Mouse (Mus musculus): Measurements from ENCODE around the gene Srebf1. TPM values are rescaled to one million over a fixed set of nuclear protein-coding genes. Genes with fewer than 3 reads are reported as not detected.

The Srebf1 gene
- 70.9 and 72.6 TPM in 2 replicates for polyA plus RNA-seq (2014; fragmentation: Nextera tagmentation; extraction: Ambion mirVana)

DNA sequence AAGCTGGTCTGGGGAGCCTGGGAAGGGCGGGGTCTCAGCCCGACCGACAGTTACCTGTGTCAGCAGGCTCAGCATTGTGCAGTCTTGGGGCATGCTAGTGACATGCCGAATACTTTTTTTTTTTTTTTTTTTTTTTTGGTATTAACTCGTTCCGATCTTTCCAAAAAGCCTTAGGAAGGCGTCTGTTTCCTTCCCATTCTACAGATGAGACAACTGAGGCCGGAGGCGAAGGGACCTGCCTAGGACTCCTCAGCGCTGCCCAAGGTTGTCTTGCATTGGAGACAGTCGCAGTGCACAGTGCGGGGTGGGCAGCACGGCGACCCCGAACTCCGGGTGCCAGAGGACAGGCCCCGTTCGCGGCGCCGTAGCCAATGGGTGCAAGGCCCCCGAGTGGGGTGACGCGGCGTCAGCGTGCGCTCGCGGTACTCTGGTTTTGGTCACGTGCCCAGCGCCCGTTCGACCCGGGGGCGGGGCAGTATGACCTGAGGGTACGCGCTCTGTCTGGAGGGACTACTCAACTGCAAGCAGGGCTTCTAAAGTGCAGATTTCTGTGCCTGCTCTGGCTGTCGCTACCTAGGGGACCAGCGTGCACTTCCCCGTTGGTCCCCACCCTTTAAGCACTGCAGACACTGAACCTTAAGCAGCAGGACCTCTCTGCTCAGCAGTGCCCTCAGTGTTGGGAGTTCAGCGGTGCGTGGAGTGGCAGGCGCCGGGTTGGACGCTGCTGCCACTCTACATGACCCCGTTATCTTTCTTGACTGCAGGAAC lies at the start of gene Srebf1:
TSS of gene Srebf1 (minus strand) at position 113 of the 768 bp plus-strand sequence.
- no peaks in the 10 kb centered on the region for H3K27me3 ChIP-seq (ENCODE audit: control insufficient read depth, insufficient read depth, low read length)
- peaks cover 20% of the 10 kb centered on the region for H3K4me1 ChIP-seq (ENCODE audit: control insufficient read depth, insufficient read depth, low read length)
- no peaks in the 10 kb centered on the region for H3K9me3 ChIP-seq (ENCODE audit: control insufficient read depth, low read depth, low read length)
- ATAC-seq (ENCODE audit: insufficient number of reproducible peaks, insufficient read depth, low FRiP score, low read depth): peak; percentile 48
- WGBS: 5% methylated on average over 46 of the region's 46 CpGs
- no peaks in the 10 kb centered on the region for H3K36me3 ChIP-seq (ENCODE audit: control insufficient read depth, insufficient read depth, low read length)
- peak within 1 kb of the TSS; percentile 38; the same call in 1 of the 2 replicates for H3K9ac ChIP-seq (replicated peaks; ENCODE audit: low read depth, low read length)
- peak within 1 kb of the TSS; percentile 75 for H3K27ac ChIP-seq (ENCODE audit: low read length)
- peak within 1 kb of the TSS; percentile 68 for H3K4me2 ChIP-seq (replicated peaks; ENCODE audit: low read depth, low read length)
- peak within 1 kb of the TSS; percentile 34 for H3K4me3 ChIP-seq (ENCODE audit: low read depth, low read length)

DNA sequence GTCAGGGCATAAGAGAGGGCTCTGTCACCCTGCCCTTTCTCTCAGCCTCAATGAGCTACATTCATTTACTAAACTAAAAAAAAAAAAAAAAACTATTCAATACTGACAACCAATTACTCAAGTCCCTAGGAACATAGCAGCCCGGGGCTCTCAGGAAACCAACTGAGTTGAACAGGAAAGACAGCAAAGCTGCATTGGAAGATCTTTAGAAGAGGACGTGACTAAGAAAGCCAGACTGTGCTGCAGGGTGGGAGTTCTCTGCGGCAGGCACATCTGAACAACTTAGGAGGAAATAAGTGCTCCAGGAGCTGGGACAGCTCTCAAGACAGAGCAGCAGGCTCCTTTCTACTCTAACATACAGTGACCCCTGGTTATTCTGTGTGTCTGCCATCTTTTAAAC lies 46.2 kb upstream of the Srebf1 start:
- WGBS: 52% methylated on average over 3 of the region's 3 CpGs
- H3K9ac ChIP-seq (replicated peaks; ENCODE audit: low read depth, low read length): no peak overlapping the region
- peaks cover 4% of the 10 kb centered on the region; the same call in 1 of the 2 replicates for H3K36me3 ChIP-seq (ENCODE audit: control insufficient read depth, insufficient read depth, low read length)
- no peak overlapping the region for H3K4me3 ChIP-seq (ENCODE audit: low read depth, low read length)
- H3K27me3 ChIP-seq (ENCODE audit: control insufficient read depth, insufficient read depth, low read length): no peaks in the 10 kb centered on the region
- H3K4me1 ChIP-seq (ENCODE audit: control insufficient read depth, insufficient read depth, low read length): peaks cover 8% of the 10 kb centered on the region
- H3K27ac ChIP-seq (ENCODE audit: low read length): no peak overlapping the region
- H3K9me3 ChIP-seq (ENCODE audit: control insufficient read depth, low read depth, low read length): no peaks in the 10 kb centered on the region
- no peak for ATAC-seq (ENCODE audit: insufficient number of reproducible peaks, insufficient read depth, low FRiP score, low read depth)
- H3K4me2 ChIP-seq (replicated peaks; ENCODE audit: low read depth, low read length): no peak overlapping the region

DNA sequence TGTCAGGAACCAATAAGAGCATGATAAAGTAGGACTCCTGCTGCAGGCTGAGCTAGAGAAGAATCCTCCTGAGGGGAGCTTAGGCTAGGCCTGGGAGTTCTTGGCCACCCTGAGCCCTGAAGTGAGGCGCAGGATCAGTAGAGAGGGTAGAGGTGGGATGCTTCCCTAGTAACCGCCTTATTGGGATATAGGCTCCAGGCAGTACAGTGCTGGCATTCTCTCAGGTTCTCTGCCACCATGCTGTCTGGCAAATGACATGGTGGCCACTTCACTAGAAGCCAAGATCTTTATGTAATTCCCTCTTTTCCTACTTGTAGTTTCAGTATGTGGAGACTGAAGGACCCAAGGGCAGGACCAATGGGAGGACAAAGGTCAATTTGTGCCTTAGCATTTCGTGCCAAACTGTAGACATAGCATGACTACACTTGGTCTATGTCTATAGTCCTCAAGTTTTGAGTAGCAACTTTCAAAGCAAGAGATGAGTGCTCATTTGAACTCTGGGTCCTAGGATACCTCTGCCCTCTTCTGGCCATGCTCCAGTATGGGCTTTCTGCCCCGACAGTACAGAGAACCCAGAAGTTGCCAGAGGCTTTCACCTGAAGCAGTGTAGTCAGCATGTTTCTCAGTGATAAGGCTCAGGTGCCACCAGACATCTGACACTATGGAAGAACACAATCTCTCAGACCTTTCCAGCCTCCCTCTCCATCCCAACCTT lies 43.0 kb upstream of the Srebf1 start:
- no peak for ATAC-seq (ENCODE audit: insufficient number of reproducible peaks, insufficient read depth, low FRiP score, low read depth)
- no peak overlapping the region for H3K9ac ChIP-seq (replicated peaks; ENCODE audit: low read depth, low read length)
- H3K36me3 ChIP-seq (ENCODE audit: control insufficient read depth, insufficient read depth, low read length): peaks cover 4% of the 10 kb centered on the region; the same call in 1 of the 2 replicates
- no peaks in the 10 kb centered on the region for H3K27me3 ChIP-seq (ENCODE audit: control insufficient read depth, insufficient read depth, low read length)
- no peaks in the 10 kb centered on the region for H3K9me3 ChIP-seq (ENCODE audit: control insufficient read depth, low read depth, low read length)
- H3K4me2 ChIP-seq (replicated peaks; ENCODE audit: low read depth, low read length): no peak overlapping the region
- H3K4me3 ChIP-seq (ENCODE audit: low read depth, low read length): no peak overlapping the region
- WGBS: 86% methylated on average over 4 of the region's 4 CpGs
- no peak overlapping the region for H3K27ac ChIP-seq (ENCODE audit: low read length)
- H3K4me1 ChIP-seq (ENCODE audit: control insufficient read depth, insufficient read depth, low read length): no peaks in the 10 kb centered on the region

DNA sequence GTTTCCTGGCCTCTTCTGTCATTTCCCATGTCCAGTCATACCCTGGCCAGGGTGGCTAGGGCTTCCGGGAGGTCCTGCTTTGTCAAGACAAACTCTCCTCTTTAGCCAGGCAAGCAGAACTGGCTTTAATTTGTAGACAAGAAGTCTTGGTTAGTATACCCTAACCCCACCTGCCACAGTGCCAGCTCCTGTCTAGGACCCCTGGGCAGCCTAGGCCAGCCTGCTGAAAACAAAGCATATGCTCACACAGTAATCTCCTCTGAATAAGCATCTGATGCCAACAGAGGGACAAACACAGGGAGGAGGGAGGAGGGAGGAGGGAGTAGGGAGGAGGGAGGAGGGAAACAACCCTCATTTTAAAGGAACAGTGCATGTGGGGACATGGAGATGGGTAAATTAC lies 42.3 kb upstream of the Srebf1 start:
- 87% methylated on average over 1 of the region's 1 CpGs for WGBS

DNA sequence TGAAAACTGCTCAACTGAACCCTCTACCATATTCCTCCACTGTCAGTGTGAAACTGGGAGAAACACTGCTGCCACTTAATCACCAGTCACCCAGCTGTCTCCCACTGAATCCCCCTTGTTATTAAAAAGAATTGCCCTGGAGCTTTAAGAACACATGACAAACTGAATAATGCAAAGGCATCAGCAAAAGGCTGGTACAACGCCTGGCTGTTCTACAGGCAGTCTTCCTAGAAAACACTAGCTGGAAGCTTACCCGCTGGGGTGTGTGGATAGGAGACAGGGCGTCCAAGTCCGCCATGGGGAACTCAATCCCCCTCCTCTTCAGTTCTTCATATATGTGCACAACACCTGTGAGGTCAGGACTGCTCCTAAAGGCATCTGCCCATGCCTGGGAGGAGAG lies 40.0 kb upstream of the Srebf1 start:
- H3K27ac ChIP-seq (ENCODE audit: low read length): no peak overlapping the region
- no peak for ATAC-seq (ENCODE audit: insufficient number of reproducible peaks, insufficient read depth, low FRiP score, low read depth)
- no peaks in the 10 kb centered on the region for H3K27me3 ChIP-seq (ENCODE audit: control insufficient read depth, insufficient read depth, low read length)
- no peak overlapping the region for H3K4me3 ChIP-seq (ENCODE audit: low read depth, low read length)
- peaks cover 4% of the 10 kb centered on the region; the same call in 1 of the 2 replicates for H3K36me3 ChIP-seq (ENCODE audit: control insufficient read depth, insufficient read depth, low read length)
- H3K4me2 ChIP-seq (replicated peaks; ENCODE audit: low read depth, low read length): no peak overlapping the region
- no peaks in the 10 kb centered on the region for H3K4me1 ChIP-seq (ENCODE audit: control insufficient read depth, insufficient read depth, low read length)
- no peak overlapping the region for H3K9ac ChIP-seq (replicated peaks; ENCODE audit: low read depth, low read length)
- no peaks in the 10 kb centered on the region for H3K9me3 ChIP-seq (ENCODE audit: control insufficient read depth, low read depth, low read length)
- 79% methylated on average over 4 of the region's 4 CpGs for WGBS

More for the DNA sequence above, 42.3 kb upstream of the Srebf1 start:
- H3K4me2 ChIP-seq (replicated peaks; ENCODE audit: low read depth, low read length): no peak overlapping the region
- no peaks in the 10 kb centered on the region for H3K36me3 ChIP-seq (ENCODE audit: control insufficient read depth, insufficient read depth, low read length)
- no peak overlapping the region for H3K4me3 ChIP-seq (ENCODE audit: low read depth, low read length)
- ATAC-seq (ENCODE audit: insufficient number of reproducible peaks, insufficient read depth, low FRiP score, low read depth): no peak
- no peak overlapping the region for H3K9ac ChIP-seq (replicated peaks; ENCODE audit: low read depth, low read length)
- H3K27me3 ChIP-seq (ENCODE audit: control insufficient read depth, insufficient read depth, low read length): no peaks in the 10 kb centered on the region
- no peak overlapping the region for H3K27ac ChIP-seq (ENCODE audit: low read length)
- H3K4me1 ChIP-seq (ENCODE audit: control insufficient read depth, insufficient read depth, low read length): no peaks in the 10 kb centered on the region
- no peaks in the 10 kb centered on the region for H3K9me3 ChIP-seq (ENCODE audit: control insufficient read depth, low read depth, low read length)

DNA sequence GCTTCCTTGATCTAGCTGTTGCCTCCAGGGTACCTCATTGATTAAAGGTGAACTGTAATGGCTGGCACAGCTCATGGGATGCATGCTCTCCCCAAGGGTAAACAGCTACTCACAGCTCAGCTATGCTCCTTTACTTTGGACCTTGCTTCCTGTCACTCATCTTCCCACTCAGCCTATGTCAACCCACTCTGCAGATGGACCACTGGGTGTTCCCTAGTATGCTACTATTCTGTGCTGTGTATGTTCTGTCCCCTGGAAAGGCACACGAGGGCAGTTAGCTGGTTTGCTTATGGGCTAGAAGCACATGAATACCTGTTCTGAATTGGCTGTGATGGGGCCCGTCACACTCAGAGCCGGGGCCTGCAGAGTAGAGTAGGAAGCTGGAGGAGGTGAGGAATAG lies 38.4 kb upstream of the Srebf1 start:
- no peak for ATAC-seq (ENCODE audit: insufficient number of reproducible peaks, insufficient read depth, low FRiP score, low read depth)
- whole genome bisulfite sequencing: 88% methylated on average over 3 of the region's 3 CpGs
- no peak overlapping the region for H3K4me3 ChIP-seq (ENCODE audit: low read depth, low read length)
- no peak overlapping the region for H3K4me2 ChIP-seq (replicated peaks; ENCODE audit: low read depth, low read length)
- no peaks in the 10 kb centered on the region for H3K9me3 ChIP-seq (ENCODE audit: control insufficient read depth, low read depth, low read length)
- H3K4me1 ChIP-seq (ENCODE audit: control insufficient read depth, insufficient read depth, low read length): no peaks in the 10 kb centered on the region; the same call in 1 of the 2 replicates
- no peak overlapping the region for H3K27ac ChIP-seq (ENCODE audit: low read length)
- peaks cover 4% of the 10 kb centered on the region; the same call in 1 of the 2 replicates for H3K36me3 ChIP-seq (ENCODE audit: control insufficient read depth, insufficient read depth, low read length)
- no peaks in the 10 kb centered on the region for H3K27me3 ChIP-seq (ENCODE audit: control insufficient read depth, insufficient read depth, low read length)
- no peak overlapping the region for H3K9ac ChIP-seq (replicated peaks; ENCODE audit: low read depth, low read length)

DNA sequence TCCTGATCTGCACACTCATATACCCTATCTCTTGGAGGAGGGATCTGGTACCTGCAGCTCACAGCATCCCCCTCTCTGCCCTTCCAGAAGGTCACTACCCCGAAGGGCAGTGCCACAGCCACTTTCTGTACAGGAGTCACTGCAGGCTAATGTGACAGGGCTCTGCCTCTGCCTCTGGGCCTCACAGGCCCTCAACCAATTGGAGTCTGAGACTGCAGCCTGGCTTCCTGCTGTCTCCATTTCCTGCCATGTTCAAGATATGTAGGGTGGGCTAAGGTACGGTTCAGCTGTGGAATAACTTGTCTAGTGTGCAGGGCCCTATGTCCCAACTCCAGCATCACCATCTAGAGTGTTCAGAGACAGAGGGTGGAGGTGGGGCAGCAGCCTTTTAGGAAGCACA lies 35.3 kb upstream of the Srebf1 start:
- H3K9me3 ChIP-seq (ENCODE audit: control insufficient read depth, low read depth, low read length): no peaks in the 10 kb centered on the region
- ATAC-seq (ENCODE audit: insufficient number of reproducible peaks, insufficient read depth, low FRiP score, low read depth): no peak
- 78% methylated on average over 2 of the region's 2 CpGs for WGBS
- peaks cover 4% of the 10 kb centered on the region; the same call in 1 of the 2 replicates for H3K36me3 ChIP-seq (ENCODE audit: control insufficient read depth, insufficient read depth, low read length)
- no peak overlapping the region for H3K4me3 ChIP-seq (ENCODE audit: low read depth, low read length)
- H3K27me3 ChIP-seq (ENCODE audit: control insufficient read depth, insufficient read depth, low read length): no peaks in the 10 kb centered on the region
- H3K27ac ChIP-seq (ENCODE audit: low read length): no peak overlapping the region
- H3K9ac ChIP-seq (replicated peaks; ENCODE audit: low read depth, low read length): no peak overlapping the region
- no peaks in the 10 kb centered on the region; the same call in 1 of the 2 replicates for H3K4me1 ChIP-seq (ENCODE audit: control insufficient read depth, insufficient read depth, low read length)
- H3K4me2 ChIP-seq (replicated peaks; ENCODE audit: low read depth, low read length): no peak overlapping the region

DNA sequence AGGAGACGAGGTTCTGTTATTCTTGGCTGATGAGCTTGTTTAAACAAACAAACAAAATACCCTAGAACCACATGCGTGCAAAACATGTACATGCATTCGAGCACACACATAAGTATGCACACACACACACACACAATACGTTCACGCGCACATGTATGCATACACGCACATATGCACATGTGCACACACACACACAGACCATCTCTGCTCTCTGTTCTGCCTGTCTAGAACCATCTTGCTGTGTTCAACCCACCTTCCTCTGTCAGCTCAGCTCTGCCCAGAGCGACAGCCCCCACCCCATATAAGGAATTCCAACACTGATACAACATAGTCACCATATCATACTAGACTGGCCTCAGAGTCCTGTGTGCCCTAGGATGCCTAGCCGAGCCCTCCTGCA lies 34.3 kb upstream of the Srebf1 start:
- H3K9ac ChIP-seq (replicated peaks; ENCODE audit: low read depth, low read length): no peak overlapping the region
- no peak overlapping the region for H3K4me2 ChIP-seq (replicated peaks; ENCODE audit: low read depth, low read length)
- no peak overlapping the region for H3K27ac ChIP-seq (ENCODE audit: low read length)
- H3K27me3 ChIP-seq (ENCODE audit: control insufficient read depth, insufficient read depth, low read length): no peaks in the 10 kb centered on the region
- H3K4me3 ChIP-seq (ENCODE audit: low read depth, low read length): no peak overlapping the region
- no peaks in the 10 kb centered on the region for H3K9me3 ChIP-seq (ENCODE audit: control insufficient read depth, low read depth, low read length)
- H3K36me3 ChIP-seq (ENCODE audit: control insufficient read depth, insufficient read depth, low read length): peaks cover 4% of the 10 kb centered on the region; the same call in 1 of the 2 replicates
- no peaks in the 10 kb centered on the region; the same call in 1 of the 2 replicates for H3K4me1 ChIP-seq (ENCODE audit: control insufficient read depth, insufficient read depth, low read length)
- WGBS: 86% methylated on average over 9 of the region's 9 CpGs
- ATAC-seq (ENCODE audit: insufficient number of reproducible peaks, insufficient read depth, low FRiP score, low read depth): no peak

Data from stomach, embryonic 14.5 days (tissue).